Mouse (Mus musculus): ENCODE results near the gene Bcl2. TPM values are rescaled to one million over a fixed set of nuclear protein-coding genes. Genes with fewer than 3 reads are reported as not detected.

The Bcl2 gene
- total and polyA plus RNA-seq, 3 experiments: 4.5 to 13.6 (median 8.7) TPM

GRCm38 (mm10) chr1:106582810-106583209 is 131.3 kb downstream of the Bcl2 start:
- Histone ChIP-seq H3K27me3 (replicated peaks) (no peaks in the 10 kb centered on the region), H3K4me3 (replicated peaks in 1 of 3; ENCODE audit: low read depth in 2 of 3, low read length in 2 of 3, poor library complexity in 1 of 3) (no peak overlapping the region), H3K36me3 (replicated peaks in 1 of 2; ENCODE audit: control insufficient read depth in 1 of 2, insufficient read depth in 1 of 2, low read length in 1 of 2) (peaks cover 0 to 2% of the 10 kb centered on the region in 2 experiments), H3K79me2 (replicated peaks; ENCODE audit: control insufficient read depth, extremely low read depth, insufficient read depth, poor library complexity, severe bottlenecking) (0 out of 2 replicates have a peak, but pooled peaks cover 2% of the 10 kb centered on the region), H3K4me2 (ENCODE audit: insufficient read depth, low read depth, poor library complexity, severe bottlenecking) (no peak overlapping the region), H3K27ac (ENCODE audit: insufficient read depth, low read depth) (no peak overlapping the region), H3K4me1 (ENCODE audit: control insufficient read depth in 1 of 2, insufficient read depth in 2 of 2) (peaks cover 26 to 79% of the 10 kb centered on the region in 2 experiments), H3K9me3 (replicated peaks; ENCODE audit: low read length) (peaks cover under 1% of the 10 kb centered on the region), H3K9ac (ENCODE audit: insufficient read depth, low read depth) (no peak overlapping the region)
- no peak for DNase-seq (ENCODE audit: extremely low read depth)
- dilution Hi-C loops (cut with MboI; ENCODE audit: extremely low pct_ligation_motif_present, extremely low pct_unique_long_range_greater_than_20kb, low sequenced_read_pairs) (no loop called here), in situ Hi-C loops (cut with MboI; ENCODE audit: low pct_ligation_motif_present, low pct_unique_long_range_greater_than_20kb, low sequenced_read_pairs) (no loop called here)
- no peak for TF ChIP-seq BHLHE40 (IDR thresholded peaks at IDR 0.05; ENCODE audit: low read depth, low read length)
- no peak for TF ChIP-seq PAX5 (IDR thresholded peaks at IDR 0.05; ENCODE audit: low read length)

- H3K4me2 ChIP-seq (ENCODE audit: insufficient read depth, low read depth, poor library complexity, severe bottlenecking): no peak overlapping the region
- dilution Hi-C loops (cut with MboI; ENCODE audit: extremely low pct_ligation_motif_present, extremely low pct_unique_long_range_greater_than_20kb, low sequenced_read_pairs) (no loop called here), in situ Hi-C loops (cut with MboI; ENCODE audit: low pct_ligation_motif_present, low pct_unique_long_range_greater_than_20kb, low sequenced_read_pairs) (no loop called here)
- H3K79me2 ChIP-seq (replicated peaks; ENCODE audit: control insufficient read depth, extremely low read depth, insufficient read depth, poor library complexity, severe bottlenecking): 0 out of 2 replicates have a peak, but pooled peaks cover 2% of the 10 kb centered on the region
- no peak overlapping the region for H3K9ac ChIP-seq (ENCODE audit: insufficient read depth, low read depth)
- H3K4me3 ChIP-seq (replicated peaks in 1 of 3; ENCODE audit: low read depth in 2 of 3, low read length in 2 of 3, poor library complexity in 1 of 3): no peak overlapping the region
- no peaks in the 10 kb centered on the region for H3K9me3 ChIP-seq (replicated peaks; ENCODE audit: low read length)
- peaks cover 0 to 2% of the 10 kb centered on the region in 2 experiments for H3K36me3 ChIP-seq (replicated peaks in 1 of 2; ENCODE audit: control insufficient read depth in 1 of 2, insufficient read depth in 1 of 2, low read length in 1 of 2)
- peaks cover 27 to 80% of the 10 kb centered on the region in 2 experiments for H3K4me1 ChIP-seq (ENCODE audit: control insufficient read depth in 1 of 2, insufficient read depth in 2 of 2)
- H3K27ac ChIP-seq (ENCODE audit: insufficient read depth, low read depth): no peak overlapping the region
- TF ChIP-seq ELF1 (IDR thresholded peaks at IDR 0.05; ENCODE audit: low read depth, low read length): 0 out of 2 replicates have a peak, but pooled peaks have one; percentile 9
- no peak for TF ChIP-seq MXI1 (IDR thresholded peaks at IDR 0.05; ENCODE audit: low read depth, low read length)
- H3K27me3 ChIP-seq (replicated peaks): no peaks in the 10 kb centered on the region
- DNase-seq (ENCODE audit: extremely low read depth): no peak
Measured at GRCm38 (mm10) chr1:106581812-106582211, 132.3 kb downstream of the Bcl2 start.

- DNase-seq (ENCODE audit: extremely low read depth): no peak
- peaks cover under 1 to 3% of the 10 kb centered on the region in 2 experiments for H3K36me3 ChIP-seq (replicated peaks in 1 of 2; ENCODE audit: control insufficient read depth in 1 of 2, insufficient read depth in 1 of 2, low read length in 1 of 2)
- H3K27ac ChIP-seq (ENCODE audit: insufficient read depth, low read depth): no peak overlapping the region
- in situ Hi-C loops (cut with MboI; ENCODE audit: low pct_ligation_motif_present, low pct_unique_long_range_greater_than_20kb, low sequenced_read_pairs): no loop called here
- peaks cover 19 to 61% of the 10 kb centered on the region in 2 experiments for H3K4me1 ChIP-seq (ENCODE audit: control insufficient read depth in 1 of 2, insufficient read depth in 2 of 2)
- H3K79me2 ChIP-seq (replicated peaks; ENCODE audit: control insufficient read depth, extremely low read depth, insufficient read depth, poor library complexity, severe bottlenecking): 0 out of 2 replicates have a peak, but pooled peaks cover 2% of the 10 kb centered on the region
- H3K4me3 ChIP-seq (replicated peaks in 1 of 3; ENCODE audit: low read depth in 2 of 3, low read length in 2 of 3, poor library complexity in 1 of 3): no peak overlapping the region
- no peak overlapping the region for H3K4me2 ChIP-seq (ENCODE audit: insufficient read depth, low read depth, poor library complexity, severe bottlenecking)
- no peaks in the 10 kb centered on the region for H3K27me3 ChIP-seq (replicated peaks)
- TF ChIP-seq MAZ (IDR thresholded peaks at IDR 0.05; ENCODE audit: low read depth, low read length) (no peak), SIN3A (IDR thresholded peaks at IDR 0.05; ENCODE audit: low read length) (no peak), NRF1 (IDR thresholded peaks at IDR 0.05; ENCODE audit: low read depth, low read length) (no peak), BHLHE40 (IDR thresholded peaks at IDR 0.05; ENCODE audit: low read depth, low read length) (no peak), ZKSCAN1 (IDR thresholded peaks at IDR 0.05; ENCODE audit: borderline replicate concordance, low read depth, low read length) (no peak), SMC3 (IDR thresholded peaks at IDR 0.05; ENCODE audit: low read depth, low read length) (no peak), EP300 (IDR thresholded peaks at IDR 0.05; ENCODE audit: low read length) (no peak), MAX (IDR thresholded peaks at IDR 0.05; ENCODE audit: low read length) (no peak), ELF1 (IDR thresholded peaks at IDR 0.05; ENCODE audit: low read depth, low read length) (no peak), POLR2AphosphoS2 (IDR thresholded peaks at IDR 0.05; ENCODE audit: low read depth, low read length) (no peak), ZC3H11A (IDR thresholded peaks at IDR 0.05; ENCODE audit: low read depth, low read length) (no peak), IRF4 (IDR thresholded peaks at IDR 0.05; ENCODE audit: low read depth, low read length) (no peak), JUND (conservative IDR thresholded peaks at IDR 0.05; ENCODE audit: low read depth, low read length) (no peak), NELFE (IDR thresholded peaks at IDR 0.05; ENCODE audit: low read depth, low read length) (no peak), USF1 (IDR thresholded peaks at IDR 0.05; ENCODE audit: low read depth, low read length) (no peak), MXI1 (IDR thresholded peaks at IDR 0.05; ENCODE audit: low read depth, low read length) (no peak)
- H3K9me3 ChIP-seq (replicated peaks; ENCODE audit: low read length): no peaks in the 10 kb centered on the region
- H3K9ac ChIP-seq (ENCODE audit: insufficient read depth, low read depth): no peak overlapping the region
- dilution Hi-C loops (cut with MboI; ENCODE audit: extremely low pct_ligation_motif_present, extremely low pct_unique_long_range_greater_than_20kb, low sequenced_read_pairs): no loop called here
Measured at GRCm38 (mm10) chr1:106579768-106580167, 134.3 kb downstream of the Bcl2 start.
